Mouse (Mus musculus): ENCODE measurements around the gene Gm49380. TPM values are rescaled to one million over a fixed set of nuclear protein-coding genes. Genes with fewer than 3 reads are reported as not detected.

Gene Gm49380
- polyA plus RNA-seq, 1 experiment from 2014 or later: 0.05 TPM

DNA sequence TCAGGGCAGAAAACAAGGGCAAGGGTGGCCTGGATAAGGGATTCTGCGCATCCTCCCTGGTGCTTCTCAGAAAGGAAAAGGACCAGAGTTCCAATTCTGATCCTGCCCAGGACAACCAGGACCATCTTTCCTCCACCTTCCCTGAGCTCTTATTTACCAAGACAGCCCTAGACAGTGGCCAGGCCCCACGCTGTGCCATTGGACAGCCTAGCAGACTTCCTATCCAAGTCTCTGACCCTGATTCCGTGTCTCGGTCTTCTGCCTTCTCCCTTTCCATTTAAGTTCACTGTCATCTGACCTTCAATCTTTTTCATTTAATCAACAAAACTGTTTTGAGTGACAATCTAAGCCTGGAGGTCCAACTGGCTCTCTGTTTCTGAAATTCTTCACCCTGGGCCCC, 6.7 kb downstream of the Gm49380 start:
- H3K27ac ChIP-seq: peak overlapping the region; percentile 73
- peaks cover 47% of the 10 kb centered on the region for H3K4me1 ChIP-seq (replicated peaks)
- H3K9ac ChIP-seq: no peak overlapping the region
- ATAC-seq (replicated peaks; ENCODE audit: insufficient number of reproducible peaks, insufficient read depth, low FRiP score, low read depth): no peak
- 77% methylated on average over 4 of the region's 4 CpGs for WGBS
- H3K36me3 ChIP-seq: no peaks in the 10 kb centered on the region
- H3K9me3 ChIP-seq (replicated peaks): no peaks in the 10 kb centered on the region
- peak overlapping the region; percentile 42 for H3K4me2 ChIP-seq
- H3K4me3 ChIP-seq: no peak overlapping the region
- H3K27me3 ChIP-seq: no peaks in the 10 kb centered on the region

DNA sequence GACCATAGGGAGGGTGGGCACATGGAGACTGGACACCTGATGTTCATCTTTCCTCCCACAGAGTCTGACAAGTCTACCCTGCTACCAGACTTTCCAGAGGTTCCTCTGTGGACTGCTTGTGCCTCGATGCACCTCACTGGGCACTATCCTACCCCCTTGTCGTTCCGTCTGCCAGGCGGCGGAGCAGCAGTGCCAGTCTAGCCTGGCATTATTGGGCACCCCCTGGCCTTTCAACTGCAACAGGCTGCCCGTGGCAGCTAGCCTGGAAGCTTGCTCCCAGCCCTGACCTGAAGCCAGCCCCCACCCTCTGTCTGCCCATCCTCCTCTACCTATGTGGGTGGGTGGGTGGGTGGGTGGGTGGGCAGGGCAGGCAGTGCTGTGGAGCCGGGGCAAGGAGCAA, 7.1 kb downstream of the Gm49380 start:
- H3K27me3 ChIP-seq: no peaks in the 10 kb centered on the region
- peaks cover 46% of the 10 kb centered on the region for H3K4me1 ChIP-seq (replicated peaks)
- no peak for ATAC-seq (replicated peaks; ENCODE audit: insufficient number of reproducible peaks, insufficient read depth, low FRiP score, low read depth)
- H3K27ac ChIP-seq: no peak overlapping the region
- no peak overlapping the region for H3K9ac ChIP-seq
- no peak overlapping the region for H3K4me2 ChIP-seq
- WGBS: 93% methylated on average over 7 of the region's 7 CpGs
- no peaks in the 10 kb centered on the region for H3K36me3 ChIP-seq
- H3K9me3 ChIP-seq (replicated peaks): no peaks in the 10 kb centered on the region
- no peak overlapping the region for H3K4me3 ChIP-seq

DNA sequence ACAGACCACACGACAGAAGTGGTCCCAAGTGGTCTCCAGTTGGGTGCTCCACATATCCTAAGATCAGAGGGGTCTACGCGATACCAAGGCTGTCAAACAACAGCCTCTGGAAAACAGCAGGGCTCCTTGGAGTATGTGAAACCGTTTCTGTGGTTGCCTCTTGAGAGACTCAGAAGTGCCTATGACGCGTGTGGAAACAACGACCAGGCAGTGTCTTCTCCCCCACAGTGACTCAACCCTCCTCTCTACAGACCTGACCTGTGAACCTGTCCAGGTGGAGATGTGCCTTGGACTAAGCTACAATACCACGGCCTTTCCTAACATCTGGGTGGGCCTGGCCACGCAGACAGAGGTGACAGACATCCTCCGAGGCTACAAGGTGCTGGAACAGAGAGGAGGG, 7.5 kb downstream of the Gm49380 start:
- WGBS: 75% methylated on average over 10 of the region's 10 CpGs

GRCm38 (mm10) chr9:44104881-44105280, 8.4 kb downstream of the Gm49380 start:
- ATAC-seq (replicated peaks; ENCODE audit: insufficient number of reproducible peaks, insufficient read depth, low FRiP score, low read depth): no peak
- Histone ChIP-seq H3K4me2 (no peak overlapping the region), H3K4me3 (no peak overlapping the region), H3K27me3 (no peaks in the 10 kb centered on the region), H3K27ac (no peak overlapping the region), H3K4me1 (replicated peaks) (peaks cover 39% of the 10 kb centered on the region), H3K9ac (no peak overlapping the region), H3K36me3 (no peaks in the 10 kb centered on the region), H3K9me3 (replicated peaks) (no peaks in the 10 kb centered on the region)
- 87% methylated on average over 7 of the region's 7 CpGs for WGBS

More for the DNA sequence above, 7.5 kb downstream of the Gm49380 start:
- no peak overlapping the region for H3K4me3 ChIP-seq
- H3K4me2 ChIP-seq: no peak overlapping the region
- no peak overlapping the region for H3K9ac ChIP-seq
- no peak for ATAC-seq (replicated peaks; ENCODE audit: insufficient number of reproducible peaks, insufficient read depth, low FRiP score, low read depth)
- H3K9me3 ChIP-seq (replicated peaks): no peaks in the 10 kb centered on the region
- H3K4me1 ChIP-seq (replicated peaks): peaks cover 46% of the 10 kb centered on the region
- H3K27ac ChIP-seq: no peak overlapping the region
- H3K27me3 ChIP-seq: no peaks in the 10 kb centered on the region
- no peaks in the 10 kb centered on the region for H3K36me3 ChIP-seq

DNA sequence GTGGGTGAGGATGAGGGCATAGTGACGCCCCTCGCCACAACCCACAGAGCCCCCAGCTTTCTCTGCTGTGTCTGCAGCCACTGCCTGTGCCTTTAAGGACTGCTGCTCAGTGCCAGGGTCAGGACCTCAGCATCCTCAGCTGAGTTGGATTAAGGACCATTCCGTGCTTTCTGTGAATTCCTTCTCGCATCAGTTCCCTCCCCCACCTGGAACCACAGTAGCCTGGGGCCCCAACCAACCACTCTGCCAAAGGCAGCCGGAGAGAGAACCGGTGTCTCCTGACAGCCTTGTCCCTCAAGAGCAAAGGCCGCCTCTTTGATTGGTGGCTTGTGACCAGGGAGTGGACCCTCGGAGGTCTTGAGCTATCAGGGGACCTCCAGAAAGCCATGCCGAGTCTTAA, 11.8 kb downstream of the Gm49380 start, which contains the start of gene Mfrp:
TSS of gene Mfrp (plus strand) at position 240 of the 400 bp plus-strand sequence.
- no peaks in the 10 kb centered on the region for H3K9me3 ChIP-seq (replicated peaks)
- no peak within 1 kb of the TSS for H3K9ac ChIP-seq
- H3K4me1 ChIP-seq (replicated peaks): peaks cover 14% of the 10 kb centered on the region
- 73% methylated on average over 9 of the region's 9 CpGs for WGBS
- H3K27ac ChIP-seq: no peak within 1 kb of the TSS
- H3K36me3 ChIP-seq: no peaks in the 10 kb centered on the region
- no peak within 1 kb of the TSS for H3K4me2 ChIP-seq
- H3K4me3 ChIP-seq: no peak within 1 kb of the TSS
- H3K27me3 ChIP-seq: no peaks in the 10 kb centered on the region
- no peak for ATAC-seq (replicated peaks; ENCODE audit: insufficient number of reproducible peaks, insufficient read depth, low FRiP score, low read depth)

GRCm38 (mm10) chr9:44096536-44096935, 16.8 kb downstream of the Gm49380 start:
- no peak overlapping the region for H3K4me3 ChIP-seq
- H3K4me1 ChIP-seq (replicated peaks): peaks cover 34% of the 10 kb centered on the region
- peaks cover 20% of the 10 kb centered on the region for H3K36me3 ChIP-seq
- H3K4me2 ChIP-seq: no peak overlapping the region
- H3K9me3 ChIP-seq (replicated peaks): no peaks in the 10 kb centered on the region
- 27% methylated on average over 9 of the region's 9 CpGs for WGBS
- peak; percentile 62 for ATAC-seq (replicated peaks; ENCODE audit: insufficient number of reproducible peaks, insufficient read depth, low FRiP score, low read depth)
- no peaks in the 10 kb centered on the region for H3K27me3 ChIP-seq
- H3K9ac ChIP-seq: peak overlapping the region; percentile 11; the same call in 1 of the 2 replicates
- H3K27ac ChIP-seq: peak overlapping the region; percentile 90

- Histone ChIP-seq H3K36me3 (peaks cover 28% of the 10 kb centered on the region), H3K27ac (peak overlapping the region; percentile 90), H3K27me3 (no peaks in the 10 kb centered on the region), H3K9me3 (replicated peaks) (no peaks in the 10 kb centered on the region), H3K4me1 (replicated peaks) (peaks cover 34% of the 10 kb centered on the region), H3K4me2 (no peak overlapping the region), H3K4me3 (no peak overlapping the region), H3K9ac (no peak overlapping the region)
- 87% methylated on average over 9 of the region's 9 CpGs for WGBS
- ATAC-seq (replicated peaks; ENCODE audit: insufficient number of reproducible peaks, insufficient read depth, low FRiP score, low read depth): no peak
These were observed 17.5 kb downstream of the Gm49380 start for GRCm38 (mm10) chr9:44095781-44096180.

DNA sequence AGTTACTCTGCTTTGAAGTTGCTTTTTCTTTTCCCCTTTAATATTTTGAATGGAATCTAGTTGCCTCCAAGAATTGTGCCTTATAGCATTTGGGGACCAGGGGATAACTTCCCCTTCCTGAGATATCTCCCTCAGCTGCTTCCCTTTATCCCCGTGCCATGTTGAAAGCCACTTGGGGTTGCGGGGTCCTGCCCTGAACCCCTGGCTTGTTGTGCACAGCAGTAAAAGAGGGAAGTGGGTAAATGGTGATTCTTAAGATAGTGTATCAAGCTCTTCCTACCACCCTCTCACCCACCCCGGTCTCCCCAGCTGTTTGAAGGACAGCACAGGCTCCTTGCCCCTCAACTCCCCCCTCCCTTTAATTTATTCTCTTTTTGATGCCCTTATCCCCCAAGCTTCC, 18.6 kb downstream of the Gm49380 start:
- ATAC-seq (replicated peaks; ENCODE audit: insufficient number of reproducible peaks, insufficient read depth, low FRiP score, low read depth): no peak
- Histone ChIP-seq H3K9ac (no peak overlapping the region), H3K9me3 (replicated peaks) (no peaks in the 10 kb centered on the region), H3K36me3 (peaks cover 33% of the 10 kb centered on the region), H3K27ac (peak overlapping the region; percentile 90; the same call in 1 of the 2 replicates), H3K4me1 (replicated peaks) (peaks cover 39% of the 10 kb centered on the region), H3K4me2 (no peak overlapping the region), H3K4me3 (no peak overlapping the region), H3K27me3 (no peaks in the 10 kb centered on the region)
- 79% methylated on average over 3 of the region's 3 CpGs for WGBS

GRCm38 (mm10) chr9:44093612-44094503, 19.4 kb downstream of the Gm49380 start:
- peak; percentile 59; the same call in 1 of the 2 replicates for ATAC-seq (replicated peaks; ENCODE audit: insufficient number of reproducible peaks, insufficient read depth, low FRiP score, low read depth)
- no peak overlapping the region for H3K9ac ChIP-seq
- no peak overlapping the region for H3K4me2 ChIP-seq
- peaks cover 48% of the 10 kb centered on the region for H3K4me1 ChIP-seq (replicated peaks)
- peak overlapping the region; percentile 13; the same call in 1 of the 2 replicates for H3K27ac ChIP-seq
- no peaks in the 10 kb centered on the region for H3K9me3 ChIP-seq (replicated peaks)
- peaks cover 33% of the 10 kb centered on the region for H3K36me3 ChIP-seq
- no peaks in the 10 kb centered on the region for H3K27me3 ChIP-seq
- no peak overlapping the region for H3K4me3 ChIP-seq
- 42% methylated on average over 24 of the region's 24 CpGs for WGBS

DNA sequence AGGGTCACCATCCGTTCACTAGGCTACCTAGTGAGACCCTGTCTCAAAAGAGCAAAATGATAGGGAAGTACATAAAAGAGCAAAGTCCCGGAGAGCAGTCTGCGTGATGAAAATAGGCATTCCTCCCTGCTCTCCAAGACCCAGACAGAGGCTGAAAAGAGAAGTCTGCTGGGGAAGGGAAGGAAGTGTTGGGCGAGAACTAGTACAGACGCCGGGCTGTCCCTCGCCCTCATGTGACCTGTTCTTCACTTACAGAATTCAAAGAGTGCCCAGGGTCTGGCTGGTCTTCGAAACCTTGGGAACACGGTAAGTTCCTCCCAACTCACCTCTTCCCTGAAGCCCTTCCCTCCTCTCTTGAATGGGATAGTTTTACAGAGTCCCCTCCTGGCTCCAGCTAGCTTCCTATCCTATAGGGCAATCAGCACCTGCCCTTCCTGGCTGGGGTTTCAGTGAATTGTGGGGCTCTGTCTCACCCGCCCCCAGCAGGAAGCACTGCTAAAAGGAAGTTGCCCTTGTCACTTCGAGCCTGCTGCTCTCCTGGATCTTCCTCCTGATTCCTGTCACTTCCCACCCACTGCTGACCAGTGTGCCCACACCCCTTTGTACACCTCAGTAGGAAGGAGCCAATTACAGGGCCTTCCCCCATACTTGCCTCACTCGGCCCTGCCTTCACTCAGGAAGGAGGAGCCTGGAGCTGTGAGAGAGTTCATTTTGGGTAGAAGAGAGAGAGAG, 24.3 kb downstream of the Gm49380 start:
- WGBS: 31% methylated on average over 12 of the region's 12 CpGs
- Histone ChIP-seq H3K36me3 (peaks cover 33% of the 10 kb centered on the region), H3K27me3 (0 out of 2 replicates have a peak, but pooled peaks cover 3% of the 10 kb centered on the region), H3K4me3 (no peak overlapping the region), H3K9me3 (replicated peaks) (no peaks in the 10 kb centered on the region), H3K4me2 (peak overlapping the region; percentile 92), H3K4me1 (replicated peaks) (peaks cover 54% of the 10 kb centered on the region), H3K9ac (peak overlapping the region; percentile 11; the same call in 1 of the 2 replicates), H3K27ac (peak overlapping the region; percentile 94)
- ATAC-seq (replicated peaks; ENCODE audit: insufficient number of reproducible peaks, insufficient read depth, low FRiP score, low read depth): no peak

DNA sequence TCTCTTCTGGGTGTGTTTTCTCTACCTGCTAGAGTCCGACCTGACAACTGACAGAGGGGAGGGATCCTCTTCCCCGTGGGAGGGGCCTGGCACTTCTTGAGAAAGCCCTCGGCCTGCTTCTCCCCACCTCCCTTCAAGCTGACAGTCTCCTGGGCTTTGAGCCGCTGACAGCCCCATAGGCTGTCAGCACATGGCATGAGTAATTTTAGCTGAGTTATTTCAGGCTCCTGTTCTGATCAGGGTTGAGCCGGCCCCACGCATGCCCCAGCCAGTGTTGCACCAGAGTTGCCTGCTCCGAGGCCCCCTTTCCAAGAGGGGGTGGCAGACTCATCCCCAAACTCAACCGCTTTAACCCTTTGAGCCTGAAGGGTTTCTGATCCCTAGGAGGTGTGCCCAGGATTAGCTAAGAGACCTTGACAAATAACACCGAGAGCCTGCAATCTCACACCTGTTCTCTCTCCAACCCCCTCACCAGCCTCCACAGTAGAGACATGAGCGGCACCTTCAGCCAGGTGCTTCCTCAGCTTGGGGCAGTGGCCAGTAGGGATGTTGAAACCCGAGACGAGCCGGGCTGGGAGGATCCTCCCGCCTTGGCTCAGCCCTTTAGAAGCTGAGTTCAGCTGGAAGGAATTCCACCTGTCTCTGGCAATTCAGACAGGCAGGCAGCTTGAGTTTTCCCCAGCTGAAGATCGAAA, 25.4 kb downstream of the Gm49380 start:
- ATAC-seq (replicated peaks; ENCODE audit: insufficient number of reproducible peaks, insufficient read depth, low FRiP score, low read depth): peak; percentile 78
- WGBS: 7% methylated on average over 15 of the region's 15 CpGs
- 0 out of 2 replicates have a peak, but pooled peaks cover 3% of the 10 kb centered on the region for H3K27me3 ChIP-seq
- peak overlapping the region; percentile 78 for H3K4me3 ChIP-seq
- no peaks in the 10 kb centered on the region for H3K9me3 ChIP-seq (replicated peaks)
- H3K4me1 ChIP-seq (replicated peaks): peaks cover 60% of the 10 kb centered on the region
- H3K27ac ChIP-seq: peak overlapping the region; percentile 94
- H3K9ac ChIP-seq: peak overlapping the region; percentile 93
- peak overlapping the region; percentile 92 for H3K4me2 ChIP-seq
- H3K36me3 ChIP-seq: peaks cover 25% of the 10 kb centered on the region
